Mouse (Mus musculus) left cerebral cortex, adult 18-20 months (tissue): ENCODE measurements at regions not wholly inside any gene's neighbourhood (a gene's known extent, or its start where the extent isn't known, plus 50 kb on each side); places are given as distances from the start of the nearest gene placed in this dataset.

ENCODE experiments used
- DNase-seq, 2 experiments: peaks; one replicate each; pipeline ENCODE4 v3.0.0; 2021 to 2022; ENCODE audit warnings: low spot score in 2 of 2, mixed read lengths in 1 of 2

DNA sequence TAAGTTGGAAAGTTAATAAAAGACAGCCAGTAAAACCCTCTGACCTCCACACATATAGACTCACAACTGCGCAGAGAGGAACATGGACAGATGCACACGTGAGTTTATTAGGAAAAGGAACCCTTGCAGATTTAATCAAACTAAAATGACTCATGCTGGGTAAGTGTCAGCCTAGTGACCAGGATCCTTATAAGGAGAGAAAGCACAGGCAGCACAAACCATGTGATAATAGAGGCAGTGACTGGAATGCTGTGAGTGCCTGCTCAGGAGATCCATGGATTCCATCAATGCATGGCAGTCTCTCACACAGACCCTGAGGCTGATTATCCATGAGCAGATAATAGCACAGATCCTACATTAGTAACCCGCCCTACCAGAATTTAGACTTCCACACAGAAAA lies 162.2 kb upstream of the Mbnl1 start:
- DNase-seq, result no peak

DNA sequence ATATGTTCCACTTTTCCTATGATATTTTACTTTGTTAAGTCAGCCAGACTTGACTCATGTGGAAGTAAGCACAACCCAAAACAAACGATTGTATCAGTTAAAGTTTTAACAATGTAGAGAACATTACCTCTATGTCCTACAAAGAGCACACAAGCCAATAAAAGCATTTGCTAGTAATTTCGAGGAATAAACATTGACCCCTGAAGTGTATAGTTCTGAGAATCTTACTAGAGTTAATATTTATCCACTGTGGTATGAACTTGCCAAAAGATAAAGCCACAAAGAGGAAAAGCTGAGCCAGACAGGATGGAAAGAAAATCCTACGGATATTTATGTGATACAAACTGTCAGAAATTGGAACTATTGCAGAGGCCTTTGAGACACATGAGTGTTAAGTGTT lies 161.5 kb upstream of the Mbnl1 start:
- no peak for DNase-seq

DNA sequence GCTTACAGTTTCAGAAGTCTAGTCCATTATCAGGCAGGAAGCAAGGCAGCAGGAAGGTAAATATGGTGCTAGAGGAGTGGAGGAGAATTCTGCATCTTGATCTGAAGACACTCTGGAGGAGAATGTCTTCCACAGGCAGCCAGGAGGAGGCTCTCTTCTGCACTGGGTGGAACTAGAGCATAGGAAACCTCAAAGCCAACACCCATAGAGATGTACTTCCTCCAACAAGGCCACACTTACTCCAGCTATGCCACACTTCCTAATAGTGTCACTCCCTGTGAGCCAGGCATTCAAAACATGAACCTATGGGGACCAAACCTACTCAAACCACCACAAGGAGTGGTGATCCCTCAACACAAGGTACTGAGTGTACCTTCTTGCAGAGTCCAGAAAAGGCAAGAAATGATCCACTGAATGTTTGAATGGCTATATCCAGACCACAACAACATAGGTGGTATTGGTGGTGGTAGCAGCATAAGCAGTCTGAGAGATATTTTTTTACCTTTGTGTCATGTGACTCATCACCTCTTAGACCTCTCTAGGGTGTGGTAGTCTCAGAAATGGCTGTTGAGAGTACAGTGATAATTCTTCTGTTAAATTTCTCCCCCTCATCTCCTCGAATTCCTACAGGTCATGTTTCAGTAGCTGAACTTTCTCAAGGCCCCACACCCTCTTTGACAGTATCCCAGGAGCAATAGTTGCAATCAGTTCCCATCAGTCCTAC lies 152.3 kb upstream of the Mbnl1 start:
- DNase-seq, result no peak

DNA sequence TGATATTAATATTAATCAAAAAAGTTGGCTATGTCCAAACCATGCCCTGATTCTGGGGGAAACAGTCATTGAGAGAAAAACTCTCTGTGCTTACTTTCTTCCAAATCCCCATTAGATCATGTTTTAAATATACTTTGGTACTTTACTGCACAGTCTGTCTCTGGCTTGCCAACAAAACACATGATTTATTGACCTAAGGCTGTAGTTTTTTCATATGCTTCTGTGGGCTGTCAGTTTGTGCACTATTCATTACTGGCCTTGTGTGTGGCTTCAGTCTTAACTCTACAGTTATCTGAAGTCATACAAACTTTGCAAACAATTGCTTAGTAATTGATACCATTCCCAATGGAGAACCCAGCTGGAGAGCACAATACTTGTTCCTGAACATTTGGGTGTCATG lies 149.1 kb upstream of the Mbnl1 start:
- no peak for DNase-seq

DNA sequence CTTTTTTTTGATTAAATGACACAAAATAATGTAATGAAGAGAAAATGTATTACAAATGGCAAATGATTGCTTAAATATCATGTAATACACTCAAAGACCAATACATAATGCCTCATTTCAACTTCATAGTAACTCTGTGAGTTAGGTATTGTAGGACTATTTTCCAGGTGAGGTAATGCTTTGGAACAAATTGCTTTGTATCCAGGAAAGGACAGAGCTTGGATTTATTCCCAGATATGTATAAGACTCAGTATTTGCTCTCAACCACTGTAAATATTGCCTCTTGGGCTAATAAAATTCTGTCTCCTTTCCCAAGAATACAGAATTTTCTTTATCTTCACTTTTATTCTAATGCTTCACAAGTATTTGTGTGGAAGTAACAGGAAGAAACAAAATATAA lies 148.2 kb upstream of the Mbnl1 start:
- DNase-seq, result no peak

DNA sequence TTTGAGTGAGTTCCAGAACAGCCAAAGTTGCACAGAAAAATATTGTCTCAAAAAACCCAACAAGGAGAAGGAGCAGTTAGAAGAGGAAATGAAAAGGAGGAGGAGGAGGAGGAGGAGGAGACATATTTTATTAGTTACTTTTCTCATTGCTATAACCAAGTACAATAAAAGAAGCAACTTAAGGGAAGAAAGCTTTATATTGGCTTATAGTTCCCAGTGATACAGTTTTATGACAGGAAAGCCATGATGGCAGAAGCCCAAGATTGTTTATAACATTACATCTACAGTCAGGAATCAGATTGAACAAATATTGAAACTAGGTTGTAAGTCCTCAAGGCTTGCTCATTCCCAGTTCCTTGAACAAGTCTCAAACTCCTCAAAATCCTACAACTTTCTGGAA lies 147.7 kb upstream of the Mbnl1 start:
- DNase-seq, result no peak

DNA sequence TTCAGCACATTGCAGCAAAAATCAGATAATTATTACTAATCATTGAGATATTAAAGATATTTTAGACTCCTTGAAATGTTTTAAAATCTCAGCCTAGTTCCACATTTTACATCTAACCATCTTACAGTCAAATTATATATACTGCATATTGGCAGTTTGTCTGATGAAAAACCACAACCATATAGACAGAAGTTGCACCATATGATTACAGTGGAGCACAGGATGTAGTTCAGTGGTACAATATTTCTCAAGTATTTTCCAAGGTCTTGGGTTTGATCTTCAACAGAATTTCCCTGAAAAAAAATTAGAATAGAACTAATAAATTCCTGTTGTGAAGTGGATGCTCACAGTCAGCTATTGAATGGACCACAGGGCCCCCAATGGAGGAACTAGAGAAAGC lies 140.2 kb upstream of the Mbnl1 start:
- no peak for DNase-seq

DNA sequence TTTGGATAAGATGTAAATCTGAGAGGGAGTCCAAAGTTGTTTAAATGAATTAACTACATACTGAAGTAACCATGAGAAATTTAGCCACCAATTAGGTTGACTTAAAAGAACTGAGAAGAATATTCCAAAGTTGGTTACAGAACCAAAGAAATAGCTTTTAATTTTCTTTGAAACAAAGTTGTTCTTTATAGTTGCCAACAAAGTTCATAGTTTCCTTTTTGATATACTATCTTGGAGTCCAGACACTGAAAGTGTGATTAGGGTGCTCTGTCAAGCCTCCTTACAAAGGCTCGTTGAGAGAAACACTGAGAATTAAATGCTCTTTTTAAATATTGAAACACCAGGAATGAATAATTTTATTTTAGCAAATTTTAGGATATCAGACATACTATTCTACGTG lies 139.0 kb upstream of the Mbnl1 start:
- DNase-seq, result no peak

DNA sequence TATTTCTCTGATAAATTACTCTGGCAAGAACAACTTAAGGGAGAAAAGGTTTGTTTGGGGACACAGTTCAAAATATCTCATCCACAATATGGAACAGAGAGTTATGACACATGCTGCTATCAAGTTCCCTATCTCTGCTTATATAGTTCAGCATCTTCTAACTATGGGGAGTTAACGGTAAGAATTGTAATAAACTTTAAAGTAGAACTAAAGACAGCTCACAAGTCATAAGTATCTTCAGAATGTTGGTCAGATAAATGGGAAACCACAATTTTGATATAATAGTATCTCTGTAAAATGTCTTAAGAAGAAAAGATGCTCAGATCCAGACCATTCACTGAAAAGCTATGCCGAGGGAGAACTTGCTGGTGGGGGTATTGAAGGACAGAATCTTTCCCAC lies 138.5 kb upstream of the Mbnl1 start:
- no peak for DNase-seq

DNA sequence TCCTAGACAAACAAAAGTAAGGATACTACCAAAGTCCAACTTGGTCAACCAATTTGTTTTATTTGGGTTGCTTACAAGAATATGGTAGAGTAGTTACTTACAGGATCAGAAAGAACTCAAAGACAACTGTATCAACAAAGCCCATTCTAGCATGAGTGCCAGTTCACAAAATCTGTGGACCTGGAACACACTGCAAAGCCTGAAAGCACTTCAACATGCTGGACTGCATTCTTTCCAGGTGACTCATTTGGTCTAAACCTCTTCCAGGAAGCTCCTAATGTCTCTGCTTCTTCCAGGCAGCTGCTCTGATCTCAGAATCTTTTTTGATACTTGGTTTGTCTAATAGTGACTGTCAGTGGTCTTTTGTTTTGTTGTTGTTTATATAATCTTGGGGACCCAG lies 126.2 kb upstream of the Mbnl1 start:
- no peak for DNase-seq

DNA sequence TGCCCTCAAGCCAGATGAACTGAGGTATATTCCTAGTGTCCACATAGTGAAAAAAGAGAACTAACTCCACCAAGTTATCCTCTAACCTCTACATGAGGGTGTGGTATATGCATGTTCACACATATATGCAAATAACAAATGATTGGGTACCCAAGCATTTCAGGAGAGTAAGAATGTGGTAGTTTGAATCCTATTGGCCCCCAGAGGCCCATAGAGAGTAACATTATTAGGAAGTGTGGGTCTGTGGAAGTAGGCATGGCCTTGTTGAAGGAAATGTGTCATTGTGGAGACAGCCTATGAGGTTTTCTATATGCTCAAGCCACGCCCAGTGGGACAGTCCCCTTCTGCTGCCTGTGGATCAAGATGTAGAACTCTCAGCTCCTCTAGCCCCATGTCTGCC lies 125.6 kb upstream of the Mbnl1 start:
- no peak for DNase-seq

DNA sequence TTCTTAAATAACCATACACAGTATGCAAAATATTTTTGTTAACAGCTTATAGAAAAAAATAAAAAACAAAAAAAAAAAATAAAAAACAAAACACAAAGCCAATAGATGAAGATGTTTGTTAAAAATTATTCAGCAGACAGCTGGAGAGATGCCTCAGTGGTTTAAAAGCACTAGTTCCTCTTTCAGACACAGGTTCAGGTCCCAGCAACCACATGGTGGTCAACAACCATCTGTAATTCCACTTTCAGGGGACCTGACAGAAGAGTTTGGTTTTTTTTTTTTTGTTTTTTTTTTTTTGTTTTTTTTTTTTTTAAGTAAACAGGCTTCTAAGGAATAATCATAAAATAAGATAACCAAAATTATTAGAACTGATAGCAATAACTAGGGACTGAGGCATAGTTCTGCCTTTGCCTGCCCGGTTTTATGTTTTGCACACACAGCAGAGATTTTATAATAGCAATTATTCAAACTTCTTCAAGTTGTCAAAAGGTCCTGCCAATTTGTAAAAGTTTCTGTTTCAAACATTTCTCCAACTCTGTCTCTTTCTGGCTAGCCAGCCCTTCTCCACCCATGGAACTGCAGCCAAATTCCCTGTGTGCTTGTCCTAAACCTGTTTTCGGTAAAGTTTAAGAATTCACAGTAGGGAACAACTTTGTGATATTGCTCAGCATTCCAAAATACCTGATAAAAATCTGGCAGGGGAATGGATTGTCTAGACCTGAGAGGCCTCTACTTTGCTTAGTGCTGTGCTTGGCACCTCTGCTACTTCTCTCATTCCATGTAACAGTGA lies 101.3 kb upstream of the Mbnl1 start:
- DNase-seq, result no peak

DNA sequence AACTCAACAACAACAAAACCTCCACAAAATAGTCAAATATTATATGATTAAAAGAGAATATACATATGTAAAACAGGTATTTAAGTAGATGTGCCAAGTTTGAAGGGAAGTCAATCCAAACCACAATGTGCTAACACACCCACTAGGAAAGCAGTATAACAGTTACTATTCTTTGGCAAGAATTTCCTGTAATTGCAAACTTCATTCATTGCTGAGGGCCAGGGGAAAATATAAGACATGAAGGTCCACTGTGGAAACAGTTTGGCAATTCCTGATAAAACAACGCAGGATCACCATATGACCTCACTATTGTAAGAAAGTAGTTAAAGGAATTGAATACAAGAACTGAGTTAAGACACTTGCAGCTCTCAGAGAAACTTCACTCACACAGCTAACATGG lies 99.0 kb upstream of the Mbnl1 start:
- DNase-seq, result no peak

DNA sequence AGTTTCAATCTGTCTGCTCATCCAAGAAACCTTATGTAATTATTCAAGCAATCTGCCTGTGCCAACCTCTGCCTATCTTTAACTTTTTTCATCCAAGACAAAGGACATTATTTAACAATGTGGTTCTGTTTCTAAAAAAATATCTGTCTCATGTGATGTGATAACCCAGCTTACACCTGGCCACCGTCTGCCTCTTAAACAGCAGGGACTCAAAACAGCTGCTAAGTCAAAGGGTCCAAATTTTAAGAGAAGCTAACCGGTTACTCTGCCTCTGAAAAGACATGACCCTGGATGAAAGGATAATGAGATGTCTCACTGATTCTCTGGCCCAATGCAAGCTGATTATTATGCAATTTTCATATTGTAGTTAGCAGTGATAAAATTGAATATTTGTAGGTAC lies 84.0 kb upstream of the Mbnl1 start:
- no peak for DNase-seq

DNA sequence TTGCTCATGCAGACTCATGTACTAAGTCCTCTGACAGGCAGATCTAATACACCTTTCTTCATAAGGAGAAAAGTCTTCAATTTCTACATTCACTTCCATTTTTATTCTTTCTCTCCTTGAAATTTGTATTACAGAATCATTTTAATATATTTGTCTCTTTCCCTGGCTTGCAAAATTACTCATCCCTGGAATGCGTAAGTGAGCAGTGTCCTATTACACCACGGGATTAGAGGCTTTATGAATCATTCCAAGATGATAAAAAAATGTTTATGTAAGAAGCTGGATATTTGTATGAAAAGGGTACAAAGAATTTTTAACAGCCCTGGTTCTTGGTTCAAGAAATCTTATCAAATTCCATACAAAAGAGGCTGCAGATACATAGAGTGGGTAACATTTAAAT lies 83.6 kb upstream of the Mbnl1 start:
- DNase-seq, result no peak

DNA sequence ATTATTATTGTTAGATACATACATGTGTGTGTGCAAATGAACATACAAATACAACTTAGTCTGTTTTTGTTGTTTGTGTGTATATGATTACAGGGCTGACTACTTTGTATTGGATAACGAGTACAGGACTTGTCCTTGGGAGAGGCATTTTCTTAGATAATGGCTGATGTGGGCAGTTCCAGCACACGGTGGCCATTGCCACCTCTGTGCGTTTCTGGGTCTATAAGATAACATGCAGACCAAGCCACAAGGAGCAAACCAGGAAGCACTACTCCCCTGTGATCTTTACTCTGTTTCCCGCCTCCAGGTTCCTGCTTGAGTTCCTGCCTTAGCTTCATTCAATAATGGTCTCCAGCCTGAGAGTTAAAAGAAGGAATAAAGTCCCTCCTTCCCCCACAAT lies 77.3 kb upstream of the Mbnl1 start:
- no peak for DNase-seq

DNA sequence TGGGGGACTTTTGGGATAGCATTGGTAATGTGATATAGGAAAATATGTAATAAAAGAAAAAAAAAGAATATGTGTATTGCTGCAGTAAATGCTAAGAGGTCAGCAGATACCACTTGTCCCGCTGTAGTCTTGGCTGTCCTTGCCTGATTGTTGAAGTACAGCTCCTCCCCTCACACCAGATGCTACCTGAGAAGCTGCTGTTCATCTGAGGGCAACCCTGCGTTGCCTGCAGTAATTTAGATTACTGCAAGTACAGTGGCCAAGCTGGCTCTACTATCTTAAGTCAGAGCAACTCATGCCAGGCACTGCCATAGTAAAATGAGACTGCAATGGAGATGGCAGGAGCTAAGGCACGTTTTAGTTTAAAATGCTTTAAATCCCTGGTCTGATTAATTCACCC lies 75.7 kb upstream of the Mbnl1 start:
- DNase-seq, result no peak

DNA sequence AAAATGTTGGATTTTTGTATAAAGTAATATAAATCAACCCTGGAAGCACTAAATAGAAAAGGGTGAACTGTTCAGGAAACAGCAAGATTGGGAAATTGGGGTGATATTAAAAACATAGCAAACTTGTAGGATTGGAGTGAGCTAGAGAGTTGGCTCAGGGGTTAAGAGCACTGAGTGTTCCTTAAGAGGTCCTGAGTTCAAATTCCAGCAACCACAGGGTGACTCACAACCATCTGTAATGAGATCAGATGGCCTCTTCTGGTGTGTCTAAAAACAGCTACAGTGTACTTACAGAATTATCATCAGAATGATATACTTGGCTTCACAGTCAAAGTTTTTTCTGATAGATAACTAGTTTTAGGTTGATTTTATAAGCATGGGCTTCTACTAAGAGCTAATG lies 73.8 kb upstream of the Mbnl1 start:
- no peak for DNase-seq

DNA sequence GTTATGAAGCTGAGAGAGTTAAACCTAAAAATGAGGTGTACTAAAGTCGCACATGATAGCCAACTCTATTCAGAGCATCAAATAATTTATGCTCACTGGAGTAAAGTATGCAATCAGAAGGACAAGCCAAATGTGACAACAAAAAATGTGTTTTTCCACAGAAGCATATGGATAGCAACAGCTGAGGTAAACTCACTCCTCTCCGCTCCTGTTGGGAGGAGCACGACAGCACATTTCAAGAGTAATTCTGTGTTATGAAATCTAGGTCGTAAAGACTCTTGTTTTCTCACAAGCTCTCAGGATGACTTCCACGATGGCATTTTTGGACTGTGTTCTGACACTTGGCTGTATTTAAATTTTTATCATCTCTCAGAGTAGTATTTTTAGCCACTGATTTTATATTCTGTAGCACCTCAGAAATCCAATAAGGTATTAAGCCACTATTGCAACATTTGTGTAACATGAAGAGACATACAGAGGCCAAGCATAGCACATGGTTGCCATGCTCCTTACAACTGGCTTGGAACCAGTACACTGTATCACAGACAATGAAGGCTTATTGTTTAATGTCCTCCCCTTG lies 70.3 kb upstream of the Mbnl1 start:
- no peak for DNase-seq

DNA sequence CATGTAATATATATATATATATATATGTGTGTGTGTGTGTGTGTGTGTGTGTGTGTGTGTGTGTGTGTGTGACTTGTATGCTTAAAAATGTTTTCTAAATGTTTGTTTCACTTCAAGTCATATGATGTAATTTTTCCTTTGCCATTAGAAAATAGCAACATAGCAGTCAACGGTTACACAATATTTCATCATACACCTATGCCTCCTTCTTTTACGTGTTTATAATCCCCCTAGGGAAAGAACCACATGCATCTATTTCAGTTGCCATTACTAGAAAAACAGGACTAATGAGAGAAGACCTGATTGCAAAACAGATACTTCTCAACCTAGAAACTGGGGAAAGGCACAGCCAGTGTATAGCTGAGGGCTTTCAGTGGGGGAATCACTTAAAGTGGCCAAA lies 65.2 kb upstream of the Mbnl1 start:
- DNase-seq, result no peak

DNA sequence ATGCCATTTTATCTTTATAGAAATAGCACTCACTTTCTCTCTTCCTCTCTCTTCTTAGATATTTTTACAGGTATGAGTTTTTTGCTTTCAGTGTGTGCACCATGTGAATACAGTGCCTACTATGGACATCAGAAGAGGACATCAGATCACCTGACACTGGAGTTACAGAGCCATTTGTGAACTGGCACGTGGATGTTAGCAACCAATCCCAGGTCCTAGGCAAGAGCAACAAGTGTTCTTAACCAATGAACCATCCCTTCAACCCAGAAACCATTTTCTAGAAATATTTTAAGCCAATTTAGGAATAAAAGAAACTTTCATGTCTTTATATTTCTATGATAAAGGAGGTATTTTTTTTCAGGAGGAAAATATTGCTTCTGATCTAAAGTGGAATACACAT lies 64.7 kb upstream of the Mbnl1 start:
- no peak for DNase-seq

DNA sequence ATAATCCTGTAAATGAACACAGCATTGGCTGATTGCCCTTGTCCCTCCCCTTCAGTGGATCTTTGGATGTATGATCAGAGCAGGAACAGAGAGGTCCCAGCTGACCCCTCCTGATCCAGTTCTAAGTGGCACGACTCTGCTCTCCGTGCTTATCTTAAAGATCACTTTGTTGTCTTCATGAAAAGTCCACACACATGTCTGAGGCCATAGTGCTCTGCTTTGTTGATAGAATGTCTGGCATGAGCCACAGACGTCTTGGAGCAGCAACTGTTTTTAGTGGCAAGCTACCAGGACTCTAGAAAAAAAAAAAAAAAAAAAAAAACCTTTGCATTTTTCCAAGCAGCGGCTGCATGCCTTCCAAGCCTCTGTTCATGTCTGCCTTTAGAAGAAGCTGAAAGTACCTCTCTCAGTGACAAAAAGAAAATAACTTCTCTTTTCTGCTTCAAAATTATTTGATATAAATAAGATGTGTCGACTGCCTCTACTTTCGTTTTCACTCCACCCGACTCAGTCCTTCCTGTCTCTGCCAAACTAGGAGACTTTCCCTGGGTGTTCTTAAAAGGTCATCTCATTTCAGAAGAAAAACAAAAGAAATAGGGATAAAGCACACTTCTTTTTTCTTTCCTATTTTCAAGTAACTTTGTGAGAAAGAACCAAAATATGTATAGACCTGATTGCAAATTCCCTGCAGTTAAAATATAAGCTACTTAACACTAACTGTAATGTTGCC lies 63.9 kb upstream of the Mbnl1 start:
- DNase-seq, result peak; percentile 15 to 18
